Mouse (Mus musculus) telencephalon, adult 2 months (tissue): ENCODE data around the gene 2210408I21Rik.
"Not testable (repeated sequence)": the region's sequence is repeated elsewhere in the genome, so short reads cannot be mapped to it uniquely, and the experiment has no call there.

ENCODE experiments used
- DNase-seq: peaks from one replicate; pipeline ENCODE4 v3.0.0-alpha.2; 2011; ENCODE audit warnings: low read depth, low spot score

Gene 2210408I21Rik

GRCm38 (mm10) chr13:77134931-77135620 lies at the start of gene 2210408I21Rik, which contains the start of gene Slf1:
2210408I21Rik (plus strand) TSS chr13:77135540.
Slf1 (minus strand) TSS chr13:77135473.
- DNase-seq = peak; percentile 86

DNA sequence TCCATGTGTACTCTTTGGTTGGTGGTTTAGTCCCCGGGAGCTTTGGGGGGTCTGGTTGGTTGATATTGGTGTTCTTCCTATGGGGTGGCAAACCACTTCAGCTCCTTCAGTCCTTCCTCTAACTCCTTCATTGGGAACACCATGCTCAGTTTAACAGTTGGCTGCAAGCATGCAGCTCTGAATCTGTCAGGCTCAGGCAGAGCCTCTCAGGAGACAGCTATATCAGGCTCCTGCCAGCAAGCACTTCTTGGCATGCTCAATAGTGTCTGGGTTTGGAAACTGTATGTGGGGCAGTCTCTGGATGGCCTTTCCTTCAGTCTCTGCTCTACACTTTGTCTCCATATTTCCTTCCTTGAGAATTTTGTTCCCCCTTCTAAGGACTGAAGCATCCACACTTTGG lies 42.5 kb upstream of the 2210408I21Rik start:
- not testable (repeated sequence) for DNase-seq

GRCm38 (mm10) chr13:77107734-77108133 lies 27.6 kb upstream of the 2210408I21Rik start:
- no peak for DNase-seq

- DNase-seq = no peak
Measured at GRCm38 (mm10) chr13:77118695-77119094, 16.6 kb upstream of the 2210408I21Rik start.

GRCm38 (mm10) chr13:77125159-77125558 lies 10.2 kb upstream of the 2210408I21Rik start:
- DNase-seq = no peak

DNA sequence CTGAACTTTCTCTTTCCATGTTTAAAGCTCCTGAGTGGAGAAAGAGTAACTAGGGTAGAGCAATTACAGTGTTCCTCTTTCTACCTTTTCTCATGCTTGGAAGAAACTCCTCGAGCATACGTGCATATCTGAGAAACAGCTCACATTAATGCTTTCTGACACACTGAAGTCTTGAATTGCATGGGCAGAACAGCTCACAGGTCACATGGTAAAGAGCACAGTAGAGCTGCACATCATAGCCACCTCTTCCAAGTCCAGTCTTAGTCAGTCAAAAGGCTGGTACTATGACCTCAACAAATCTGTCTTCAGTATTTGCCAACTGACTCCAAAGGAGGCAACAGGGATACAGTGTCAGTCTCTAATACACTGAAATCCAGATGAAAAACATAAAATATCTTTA lies 7.1 kb upstream of the 2210408I21Rik start:
- DNase-seq = no peak

- no peak for DNase-seq
Measured at GRCm38 (mm10) chr13:77131132-77131531, 4.2 kb upstream of the 2210408I21Rik start.

DNA sequence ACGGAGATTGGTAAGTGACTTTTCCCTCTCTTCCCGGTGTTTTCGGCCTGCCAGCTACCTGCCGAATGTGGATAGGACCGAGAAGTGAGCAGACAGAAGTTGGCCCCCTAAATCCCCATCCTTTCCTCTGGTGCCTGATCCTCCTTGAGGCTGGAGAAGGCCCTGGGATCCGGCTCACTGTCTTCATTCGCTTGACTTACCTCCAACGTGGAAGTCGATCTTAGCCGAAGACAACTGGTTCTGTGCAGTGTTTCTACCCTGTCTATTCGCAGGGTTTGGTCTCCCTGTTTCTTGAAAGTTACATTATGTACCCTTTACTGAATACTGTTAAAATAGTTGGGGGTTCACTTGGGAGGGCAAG lies 261 bp downstream of the 2210408I21Rik start:
- DNase-seq = no peak

- no peak for DNase-seq
Measured at GRCm38 (mm10) chr13:77140890-77141289, 5.5 kb downstream of the 2210408I21Rik start.

GRCm38 (mm10) chr13:77177931-77178330 lies 42.6 kb downstream of the 2210408I21Rik start:
- no peak for DNase-seq

DNA sequence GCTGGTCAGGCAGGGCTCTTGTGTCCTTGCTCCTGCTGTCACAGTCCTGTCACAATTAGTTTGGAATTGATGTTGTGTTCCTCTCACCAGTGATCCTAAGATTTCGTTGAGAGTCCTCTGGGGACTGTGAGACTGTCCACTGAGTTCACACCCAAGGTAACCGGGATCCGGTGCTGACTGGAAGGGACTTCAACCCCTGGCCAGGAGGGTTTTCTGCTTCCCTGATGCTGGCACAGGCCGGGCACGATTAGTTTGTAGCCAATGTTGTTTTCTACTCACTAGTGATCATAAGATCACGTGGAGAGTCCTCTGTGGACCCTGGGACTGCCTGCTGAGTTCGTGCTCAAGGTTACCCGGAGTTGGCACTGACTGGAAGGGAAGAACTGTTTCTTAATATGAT lies 55.3 kb downstream of the 2210408I21Rik start:
- DNase-seq = no peak

- DNase-seq = no peak
Measured at GRCm38 (mm10) chr13:77192201-77192600, 56.9 kb downstream of the 2210408I21Rik start.

DNA sequence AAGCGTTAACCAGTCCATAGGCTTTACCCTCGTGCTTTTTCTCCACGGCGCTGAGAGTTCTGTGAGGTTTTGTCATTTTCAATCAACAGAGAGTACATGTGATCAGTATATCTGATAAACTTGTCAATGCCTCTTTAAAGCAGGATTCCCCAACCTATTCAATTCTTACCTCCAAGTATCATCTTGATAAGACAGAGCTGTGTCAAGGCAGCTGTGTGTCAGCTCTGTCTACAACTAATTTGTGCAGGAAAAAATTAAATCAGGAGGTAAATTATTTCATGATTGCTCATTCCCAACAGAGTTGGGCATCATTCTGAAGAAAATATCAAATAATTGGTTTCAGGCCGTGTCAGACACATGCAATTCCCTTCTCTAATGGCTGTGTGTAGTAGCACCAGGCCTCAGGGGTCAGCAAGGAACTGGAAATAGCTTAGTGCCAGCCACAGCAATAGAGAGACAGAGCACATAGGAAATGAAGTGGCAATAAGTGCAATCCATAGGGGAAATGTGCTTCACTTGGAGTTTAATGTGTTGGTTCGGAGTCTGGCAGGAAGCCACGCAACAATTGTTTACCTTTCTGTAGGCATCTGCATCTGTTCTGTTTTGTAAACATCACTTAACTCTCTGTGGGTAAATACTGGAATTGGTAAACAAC lies 73.6 kb downstream of the 2210408I21Rik start:
- DNase-seq = no peak

- no peak for DNase-seq
Measured at GRCm38 (mm10) chr13:77213196-77213595, 77.9 kb downstream of the 2210408I21Rik start.

DNA sequence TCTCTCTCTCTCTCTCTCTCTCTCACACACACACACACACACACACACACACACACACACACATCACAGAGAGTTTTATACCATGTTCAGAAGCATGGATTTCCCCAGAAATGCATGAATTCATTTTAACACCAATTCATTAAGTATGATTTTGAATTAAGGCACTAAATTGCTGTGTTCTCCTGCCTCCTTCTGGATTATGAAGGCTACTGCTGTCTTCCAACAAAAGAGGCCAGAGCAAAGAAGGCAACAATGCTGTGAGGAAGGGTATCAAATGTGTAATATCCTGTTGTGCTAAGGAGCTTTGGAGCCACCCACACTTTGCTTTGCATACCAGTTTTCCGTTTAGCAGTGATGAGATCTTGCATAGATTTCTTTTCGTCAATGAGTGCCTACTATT lies 80.1 kb downstream of the 2210408I21Rik start:
- no peak for DNase-seq

GRCm38 (mm10) chr13:77217672-77218280 lies 82.4 kb downstream of the 2210408I21Rik start:
- no peak for DNase-seq

DNA sequence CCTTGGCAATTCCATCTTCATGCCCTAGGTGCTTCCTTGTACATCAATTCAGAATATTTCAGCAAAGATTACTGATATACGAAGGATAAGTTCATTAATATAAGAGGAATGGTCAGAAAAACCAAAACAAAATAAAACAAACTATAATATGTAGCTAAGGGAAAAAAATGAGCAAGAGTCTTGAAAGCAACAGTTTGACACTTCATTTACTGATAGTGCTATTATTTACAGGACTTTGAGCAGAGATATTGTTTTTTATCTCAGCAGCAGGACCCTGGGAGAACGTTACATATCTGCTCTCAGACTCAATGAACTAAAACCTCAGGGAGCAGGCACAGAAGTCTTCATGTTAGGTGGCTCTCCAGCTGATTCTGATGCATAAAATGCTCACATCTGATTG lies 85.7 kb downstream of the 2210408I21Rik start:
- DNase-seq = no peak

DNA sequence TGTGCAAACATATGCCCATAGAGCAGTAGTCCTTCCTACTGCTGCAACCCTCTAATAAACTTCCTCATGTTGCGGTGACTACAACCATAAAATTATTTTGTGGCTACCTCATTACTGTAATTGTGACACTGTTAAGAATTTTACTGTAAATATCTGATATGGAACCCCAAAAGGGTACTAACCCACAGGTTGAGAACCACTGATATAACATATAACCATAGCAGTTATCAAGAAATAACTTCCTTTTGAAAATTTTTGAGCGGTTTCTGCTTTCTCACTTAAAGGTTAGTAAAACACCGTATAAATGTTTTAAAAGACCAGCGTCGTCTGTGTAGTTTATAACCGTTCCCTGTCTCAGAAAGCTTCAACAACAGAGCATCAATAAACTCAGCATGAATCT lies 121.2 kb downstream of the 2210408I21Rik start:
- DNase-seq = no peak

DNA sequence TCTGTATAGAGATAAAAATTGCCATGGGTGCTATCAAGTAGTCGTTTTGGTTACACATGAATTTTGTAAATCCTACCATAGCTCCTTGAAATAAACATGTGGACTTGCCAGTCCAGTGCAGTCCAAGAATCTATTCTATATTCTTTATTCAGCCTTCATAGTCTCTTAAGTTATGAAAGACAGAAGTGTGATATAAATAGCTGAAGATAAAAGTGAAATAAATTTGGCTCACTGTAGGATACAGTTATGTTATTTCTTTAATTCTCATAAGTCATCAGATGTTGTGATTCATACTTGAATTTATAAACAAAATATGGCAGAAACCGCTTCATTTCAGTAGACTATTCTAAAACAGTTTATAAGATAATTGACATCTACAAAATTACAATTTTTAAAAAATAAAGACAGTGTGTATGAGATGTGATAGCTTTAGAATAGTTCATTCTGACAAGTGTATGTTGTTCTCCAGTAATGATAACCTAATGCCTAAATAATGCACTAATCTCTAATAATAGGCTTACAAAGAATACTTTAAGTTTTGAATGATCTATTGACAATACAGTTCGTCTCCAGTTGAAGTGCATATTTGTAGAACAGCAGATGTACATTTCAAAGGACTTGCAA lies 127.5 kb downstream of the 2210408I21Rik start:
- DNase-seq = no peak

GRCm38 (mm10) chr13:77263400-77264179 lies 128.2 kb downstream of the 2210408I21Rik start:
- no peak for DNase-seq

- no peak for DNase-seq
Measured at GRCm38 (mm10) chr13:77264481-77264880, 129.1 kb downstream of the 2210408I21Rik start.
